Mouse (Mus musculus) mesoderm, embryonic 11.5 days (tissue): Measurements from ENCODE around the gene Ramac.

Experiments
- DNase-seq: peaks from one replicate; pipeline ENCODE4 v3.0.0-alpha.2; 2012; ENCODE audit warnings: low read depth, low spot score

Gene Ramac

DNA sequence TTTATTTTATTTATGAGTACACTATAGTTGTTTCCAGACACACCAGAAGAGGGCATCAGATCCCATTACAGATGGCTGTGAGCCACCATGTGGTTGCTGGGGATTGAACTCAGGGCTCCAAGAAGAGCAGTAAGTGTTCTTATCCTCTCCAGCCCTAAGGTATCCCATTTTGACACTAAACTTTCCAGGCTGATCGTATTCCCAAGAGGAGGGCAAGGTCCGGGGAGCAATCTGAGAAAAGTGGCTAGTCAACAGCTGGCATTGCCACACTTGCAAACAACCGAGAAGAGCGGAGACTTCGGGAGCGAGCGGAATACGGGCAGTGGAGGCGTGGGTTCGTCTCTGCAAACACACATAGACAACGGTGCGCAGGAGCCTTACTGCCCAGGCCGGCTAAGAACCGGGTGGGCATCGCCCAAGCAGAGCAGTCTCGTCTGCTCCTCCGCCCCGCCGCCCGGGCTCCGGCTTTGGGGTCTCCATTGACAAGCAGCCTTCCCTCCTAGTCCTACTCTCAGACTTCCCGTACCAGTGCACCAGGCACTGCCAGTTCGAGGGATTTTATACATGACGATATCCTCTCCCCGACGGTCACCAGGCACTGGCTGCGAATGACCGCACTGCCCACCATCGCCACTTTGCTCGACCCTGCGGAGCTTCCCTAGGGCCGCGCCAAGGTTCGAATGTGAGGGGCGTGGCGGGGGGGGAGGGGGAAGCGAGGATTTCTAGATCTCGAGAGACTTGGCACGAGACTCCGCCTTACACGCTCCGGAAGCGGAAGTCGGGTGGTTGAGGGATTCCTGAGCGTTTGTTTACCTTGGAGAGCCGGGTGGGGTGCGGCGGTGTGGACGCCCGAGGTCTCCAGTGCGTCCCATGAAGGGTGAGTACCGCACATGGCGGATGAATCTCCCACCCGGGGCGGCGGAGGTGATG, at the start of gene Ramac:
Ramac (plus strand) TSS at position 746 of the 930 bp plus-strand sequence.
- peak; percentile 95 for DNase-seq

DNA sequence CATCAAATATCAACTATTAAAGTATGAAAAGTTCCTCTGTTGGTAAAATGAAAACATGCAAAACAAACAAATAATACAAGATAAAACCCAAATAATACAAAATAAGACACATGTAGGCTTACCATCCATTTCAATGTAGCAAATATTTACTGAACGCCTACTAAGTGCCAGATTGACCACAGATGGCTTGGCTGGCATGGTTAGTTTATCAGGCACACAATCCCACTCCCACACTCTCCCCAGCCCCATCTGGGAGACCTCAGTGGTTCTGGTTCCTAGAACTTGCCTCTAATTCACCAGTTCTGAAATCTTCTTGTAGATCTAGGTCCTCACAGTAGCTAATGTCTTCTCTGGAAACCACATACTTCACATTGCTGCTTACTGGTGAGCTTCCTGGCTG, 44.1 kb upstream of the Ramac start:
- DNase-seq: no peak

DNA sequence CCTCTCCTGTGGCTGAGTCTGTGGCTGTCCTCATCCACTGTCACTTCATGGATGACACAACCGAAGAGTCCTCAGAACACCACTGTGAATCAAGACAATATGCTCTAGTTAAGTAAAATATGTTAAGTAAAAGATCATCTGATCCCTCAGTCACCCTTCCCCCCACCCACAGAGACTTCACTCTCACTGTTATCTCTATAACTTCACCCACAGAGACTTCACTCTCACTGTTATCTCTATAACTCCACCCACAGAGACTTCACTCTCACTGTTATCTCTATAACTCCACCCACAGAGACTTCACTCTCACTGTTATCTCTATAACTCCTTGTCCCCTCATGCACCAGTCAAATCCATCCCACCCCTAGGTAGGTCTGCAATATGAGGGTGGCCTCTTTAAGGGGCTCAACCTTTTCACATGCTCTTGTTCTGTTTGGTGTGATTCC, 43.5 kb upstream of the Ramac start:
- DNase-seq: no peak

DNA sequence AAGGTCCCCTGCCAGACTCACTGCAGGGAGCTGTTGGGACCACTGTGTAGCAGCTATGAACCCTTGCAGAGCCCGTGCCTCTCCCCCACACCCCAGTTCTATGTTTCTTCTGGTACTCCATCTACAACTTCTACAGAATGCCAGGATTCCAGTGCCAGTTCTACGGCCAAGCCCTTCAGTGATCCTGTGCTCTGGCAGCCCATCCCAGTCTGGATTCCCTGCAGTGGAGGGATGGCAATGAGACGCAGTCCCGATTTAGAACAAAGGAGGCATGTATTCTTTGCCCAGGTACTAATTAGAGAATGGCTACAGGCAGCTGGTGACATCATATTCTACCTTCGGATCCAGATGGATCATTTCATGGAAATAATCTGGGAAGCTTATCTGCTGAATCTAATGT, 41.5 kb upstream of the Ramac start:
- DNase-seq: no peak

- no peak for DNase-seq
Measured at GRCm38 (mm10) chr7:81723851-81724250, 38.9 kb upstream of the Ramac start.

- no peak for DNase-seq
Measured at GRCm38 (mm10) chr7:81725986-81726727, 36.6 kb upstream of the Ramac start.

GRCm38 (mm10) chr7:81726728-81727005, 36.1 kb upstream of the Ramac start:
- peak; percentile 38 for DNase-seq

DNA sequence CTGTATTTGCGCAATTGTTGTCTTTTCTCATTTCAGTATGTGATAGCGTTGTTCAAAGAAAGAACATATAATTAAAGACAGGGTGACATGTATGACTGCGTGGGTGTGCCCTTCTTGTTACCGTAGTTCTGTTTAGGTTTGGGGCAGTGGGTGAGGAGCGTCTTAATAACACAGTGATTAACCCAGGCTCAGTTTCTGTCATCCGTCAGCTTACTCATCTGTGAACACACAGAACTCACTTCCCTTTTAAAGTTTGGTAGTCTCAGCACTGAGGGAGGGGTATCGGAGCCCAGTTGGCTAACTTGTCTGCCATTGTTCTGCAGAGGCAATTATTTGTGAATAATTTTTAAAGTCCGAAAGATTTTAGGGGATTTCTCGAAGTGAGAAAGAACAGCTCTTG, 35.0 kb upstream of the Ramac start:
- no peak for DNase-seq

DNA sequence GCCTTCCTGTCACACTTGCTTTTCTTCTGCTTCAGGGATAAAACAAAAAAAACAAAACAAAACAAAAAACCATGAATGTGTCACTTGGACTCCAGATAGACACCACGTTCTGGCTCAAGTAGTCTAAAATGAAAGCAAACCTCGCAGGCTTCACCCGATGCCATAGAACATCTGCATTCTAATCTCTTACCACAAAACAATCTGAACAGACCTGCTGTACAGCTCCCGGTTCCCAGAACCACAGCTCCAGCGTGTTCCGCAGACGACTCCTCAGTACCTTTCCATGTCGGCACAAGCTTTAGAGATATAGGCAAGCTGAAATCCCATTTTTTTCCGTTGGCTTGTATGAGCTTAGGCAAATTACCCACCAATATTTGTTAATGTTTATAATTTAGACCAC, 32.9 kb upstream of the Ramac start:
- no peak for DNase-seq

DNA sequence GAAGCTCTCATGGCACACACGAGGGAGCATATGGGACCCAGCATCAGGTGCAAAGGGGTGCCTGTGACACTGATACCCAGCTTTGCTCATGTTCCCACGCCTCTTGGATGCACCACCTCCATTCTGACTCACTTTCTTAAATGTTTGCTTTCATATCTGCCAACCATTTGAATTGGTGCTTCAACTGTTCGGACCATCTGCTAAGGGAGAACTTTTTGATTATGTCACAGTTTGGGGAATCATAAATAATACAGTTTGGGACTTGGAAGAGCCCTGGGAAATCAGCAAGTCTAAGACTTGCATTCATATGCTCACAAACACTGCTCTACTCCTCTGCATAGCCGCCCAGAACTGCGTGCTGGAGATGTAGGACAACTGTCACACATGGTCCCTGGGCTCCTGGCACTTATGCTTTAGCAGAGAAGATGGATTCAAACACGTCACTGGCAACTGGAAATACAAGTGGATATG, 31.5 kb upstream of the Ramac start:
- DNase-seq: no peak

DNA sequence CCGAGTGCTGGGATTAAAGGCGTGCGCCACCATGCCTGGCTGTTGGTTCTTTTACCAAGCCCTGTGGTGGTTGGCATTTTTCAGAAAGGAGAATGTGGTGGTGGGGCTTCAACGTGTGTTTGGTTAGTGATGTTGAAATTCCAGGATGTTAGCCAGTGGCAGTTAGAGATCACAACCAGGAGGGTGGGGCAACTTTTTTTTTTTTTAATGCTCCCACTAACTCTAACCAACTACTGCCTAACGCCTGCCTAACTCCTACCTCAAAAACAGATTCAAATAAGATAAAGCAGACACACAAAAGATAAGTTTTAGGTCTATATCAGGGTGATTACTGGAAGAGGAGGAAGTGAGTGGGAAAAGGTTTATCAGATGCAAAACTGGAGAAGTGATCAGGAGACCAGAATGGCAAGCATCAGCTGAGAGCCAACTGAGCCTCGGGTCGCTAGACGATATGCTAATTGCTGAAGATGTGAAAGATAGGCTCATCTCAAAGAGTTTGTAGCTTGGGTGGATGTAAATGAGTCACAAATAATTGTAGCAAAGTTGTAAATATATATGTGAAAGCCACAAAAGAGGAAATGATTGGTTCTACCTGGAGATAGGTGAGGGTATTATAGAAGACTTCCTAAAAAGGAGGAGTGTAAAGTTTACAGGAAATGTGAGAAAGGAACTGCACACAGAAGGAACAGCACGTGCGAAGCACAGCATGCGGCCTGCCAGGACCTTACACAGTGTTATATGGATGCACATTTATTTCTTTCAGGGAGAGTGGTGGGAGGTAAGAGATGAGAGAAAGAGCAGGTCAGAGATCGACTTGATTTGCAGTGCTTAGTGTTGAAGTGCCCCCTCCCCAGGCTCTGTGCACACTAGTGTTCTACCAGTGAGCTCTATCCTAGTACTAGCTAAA, 30.3 kb upstream of the Ramac start:
- no peak for DNase-seq

DNA sequence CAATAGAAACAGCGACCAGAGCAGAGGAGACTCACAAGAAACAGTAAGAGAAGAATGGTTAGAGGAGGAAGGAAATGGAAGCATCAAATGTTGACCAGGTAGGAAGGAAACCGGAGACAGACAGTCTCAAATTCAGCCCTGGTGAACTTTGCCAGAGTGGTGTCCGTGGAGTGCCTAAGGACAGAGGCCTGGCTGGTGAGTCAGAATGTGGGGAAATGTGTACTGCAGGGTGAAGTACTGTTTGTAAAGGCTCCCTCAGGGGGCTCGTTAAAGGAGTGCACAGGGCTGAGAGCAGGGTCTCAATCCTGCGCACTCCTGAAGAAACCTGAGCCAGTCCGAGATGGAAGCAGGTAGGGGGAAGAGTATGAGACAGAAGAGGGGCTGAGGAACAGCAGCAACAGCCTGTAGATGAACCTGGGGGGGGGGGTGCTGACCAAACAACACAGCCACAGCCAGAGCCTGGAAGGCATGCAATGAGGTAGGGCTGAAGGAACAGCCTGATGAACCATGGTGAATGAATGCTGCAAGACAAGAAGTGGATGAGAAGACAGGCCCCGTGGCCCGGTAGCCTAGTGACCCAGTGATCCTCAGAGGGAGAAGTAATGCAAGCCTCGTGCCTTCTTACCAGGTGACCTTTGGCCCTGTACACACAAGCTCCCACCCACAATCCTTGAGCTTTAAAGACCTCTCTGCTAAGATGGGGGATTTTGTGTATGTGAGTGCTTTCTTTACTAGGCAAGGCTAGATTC, 27.3 kb upstream of the Ramac start:
- DNase-seq: no peak

DNA sequence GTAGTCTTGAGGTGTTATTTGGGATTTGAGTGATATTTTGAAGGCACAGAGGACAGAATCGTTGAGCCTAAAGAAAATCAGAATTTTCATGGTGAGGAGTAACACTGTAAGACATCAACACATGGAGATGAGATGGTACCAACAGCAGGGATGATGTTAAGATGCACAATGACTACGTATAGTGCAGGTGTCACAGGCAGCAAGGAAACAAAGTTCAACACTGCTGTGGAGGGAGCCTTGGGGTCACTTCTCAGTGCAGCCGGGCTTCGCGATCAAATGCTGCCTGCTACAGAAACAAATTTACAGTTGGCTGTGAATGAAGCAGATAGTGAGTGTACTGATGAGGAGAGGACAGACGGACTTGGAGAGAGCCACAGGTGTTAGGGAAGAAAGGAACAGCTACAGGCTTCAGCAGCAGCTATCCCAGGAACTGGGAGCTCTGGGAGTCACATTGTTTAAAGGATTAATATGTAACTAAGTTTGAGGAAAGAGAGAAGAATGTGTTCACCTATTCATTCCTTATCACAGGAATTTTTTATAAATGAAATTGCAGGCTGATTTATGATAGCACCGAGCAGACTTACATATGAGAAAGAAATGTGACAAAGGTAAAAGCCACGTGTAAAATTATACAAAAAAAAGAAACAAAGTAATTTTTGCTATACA, 23.9 kb upstream of the Ramac start:
- no peak for DNase-seq

DNA sequence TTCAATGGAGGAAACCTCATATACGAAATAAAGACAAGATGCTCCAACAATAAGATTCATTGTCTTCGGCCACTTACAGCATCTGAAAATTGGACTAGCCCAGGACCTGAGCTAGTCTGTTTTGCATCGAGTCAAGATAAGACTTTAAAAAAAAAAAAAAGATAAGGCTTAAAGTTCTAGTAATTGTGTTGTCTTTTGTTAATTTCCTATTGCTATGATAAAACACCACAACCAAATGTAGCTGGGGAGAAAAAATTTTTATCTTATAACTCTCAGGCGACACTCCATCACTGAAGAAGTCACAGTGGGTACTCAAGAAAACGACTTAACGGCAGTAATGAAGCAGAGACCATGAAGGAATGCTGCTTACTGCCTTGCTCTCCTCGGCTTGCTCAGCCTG, 22.7 kb upstream of the Ramac start:
- DNase-seq: no peak

- DNase-seq: no peak
Measured at GRCm38 (mm10) chr7:81744145-81744544, 18.6 kb upstream of the Ramac start.

DNA sequence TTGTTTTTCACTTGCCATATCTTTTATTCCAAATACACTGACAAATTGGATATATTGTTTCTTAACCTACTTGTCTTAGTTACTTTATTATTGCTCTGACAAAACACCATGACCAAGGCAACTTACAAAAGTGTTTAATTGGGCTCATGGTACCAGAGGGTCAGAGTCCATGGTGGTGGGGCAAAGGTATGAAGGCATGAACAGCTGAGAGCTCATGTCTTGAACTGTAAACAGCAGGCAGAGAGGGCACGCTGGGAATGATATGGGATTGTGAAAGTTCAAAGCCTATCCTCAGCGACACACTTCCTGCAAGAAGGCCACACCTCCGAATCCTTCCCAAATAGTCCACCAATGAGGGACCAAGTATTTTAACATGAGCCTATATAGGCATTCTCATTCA, 14.8 kb upstream of the Ramac start:
- no peak for DNase-seq

DNA sequence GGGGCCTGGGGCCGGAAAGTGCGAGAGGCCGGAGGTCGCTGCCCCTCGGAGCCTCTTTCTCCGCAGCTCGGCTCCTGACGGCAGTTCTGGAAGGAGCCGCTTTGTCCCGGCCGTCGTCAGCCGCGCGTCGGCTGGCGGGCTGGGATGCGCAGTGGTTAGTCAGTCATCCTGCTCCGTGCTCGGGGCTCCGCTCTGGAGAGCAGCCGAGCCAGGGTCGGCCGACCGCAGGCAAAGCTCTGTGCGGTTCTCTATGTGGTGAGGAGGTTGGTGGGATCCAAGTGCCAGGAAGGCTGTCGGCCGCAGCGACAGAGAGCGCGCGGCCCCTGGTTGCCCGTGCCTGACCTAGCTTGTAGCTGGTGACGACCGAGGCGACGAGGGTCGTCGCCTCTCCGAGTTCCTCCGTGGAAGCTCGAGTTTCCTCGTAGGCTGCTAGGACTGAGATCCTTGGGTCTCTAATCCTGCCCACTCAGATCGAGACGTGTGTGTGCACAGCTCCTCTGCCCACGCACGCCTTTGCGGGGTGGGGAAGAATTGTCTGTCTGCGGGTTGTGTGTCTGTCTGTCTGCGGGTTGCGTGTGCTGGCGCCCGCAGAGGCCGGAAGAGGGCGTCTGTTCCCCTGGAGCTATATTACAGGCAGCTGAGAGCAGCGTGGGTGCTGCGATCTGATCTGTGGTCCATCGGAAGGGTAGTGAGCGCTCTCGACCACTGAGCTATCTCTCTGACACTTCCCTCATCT, 553 bp downstream of the Ramac start:
- DNase-seq: peak; percentile 52

DNA sequence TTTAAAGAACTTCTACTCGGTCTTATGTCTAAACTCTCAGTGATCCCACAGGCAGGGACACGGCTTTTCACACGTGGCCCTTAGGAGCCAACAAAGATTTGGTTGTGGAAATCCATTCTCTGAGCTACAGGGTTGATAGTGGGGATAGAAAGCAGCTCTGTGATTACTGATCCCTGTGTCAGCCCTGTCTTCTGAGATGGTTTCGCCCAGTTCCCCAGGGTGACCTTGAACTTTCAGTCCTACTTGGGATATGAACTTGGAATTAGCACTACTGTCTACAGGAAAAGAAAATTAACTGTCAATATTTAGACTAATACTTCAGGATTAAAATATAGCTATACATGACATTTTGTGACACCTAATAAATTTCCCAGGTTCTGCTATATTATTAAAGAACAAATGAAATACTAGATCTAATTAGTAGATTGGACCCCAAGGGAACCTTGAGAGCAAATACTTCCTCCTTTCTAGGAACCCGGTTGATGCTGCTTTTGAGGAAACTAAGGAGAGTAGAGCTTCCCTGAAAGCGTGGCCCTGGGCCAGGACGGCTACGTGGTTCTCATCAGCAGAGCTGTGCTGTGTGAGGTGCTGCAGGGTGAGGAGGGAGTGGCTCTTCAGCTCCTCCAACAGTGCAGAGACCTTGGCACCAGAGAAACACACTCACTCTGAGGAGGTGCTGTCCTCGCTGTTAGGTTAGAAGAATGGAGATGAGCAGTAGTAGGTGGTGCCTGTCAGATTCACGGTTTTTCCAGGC, 10.2 kb downstream of the Ramac start:
- DNase-seq: no peak

GRCm38 (mm10) chr7:81775325-81775724, 12.6 kb downstream of the Ramac start:
- DNase-seq: no peak
